Mouse (Mus musculus): ENCODE data around the gene Rhpn2.

Rhpn2 gene

DNA sequence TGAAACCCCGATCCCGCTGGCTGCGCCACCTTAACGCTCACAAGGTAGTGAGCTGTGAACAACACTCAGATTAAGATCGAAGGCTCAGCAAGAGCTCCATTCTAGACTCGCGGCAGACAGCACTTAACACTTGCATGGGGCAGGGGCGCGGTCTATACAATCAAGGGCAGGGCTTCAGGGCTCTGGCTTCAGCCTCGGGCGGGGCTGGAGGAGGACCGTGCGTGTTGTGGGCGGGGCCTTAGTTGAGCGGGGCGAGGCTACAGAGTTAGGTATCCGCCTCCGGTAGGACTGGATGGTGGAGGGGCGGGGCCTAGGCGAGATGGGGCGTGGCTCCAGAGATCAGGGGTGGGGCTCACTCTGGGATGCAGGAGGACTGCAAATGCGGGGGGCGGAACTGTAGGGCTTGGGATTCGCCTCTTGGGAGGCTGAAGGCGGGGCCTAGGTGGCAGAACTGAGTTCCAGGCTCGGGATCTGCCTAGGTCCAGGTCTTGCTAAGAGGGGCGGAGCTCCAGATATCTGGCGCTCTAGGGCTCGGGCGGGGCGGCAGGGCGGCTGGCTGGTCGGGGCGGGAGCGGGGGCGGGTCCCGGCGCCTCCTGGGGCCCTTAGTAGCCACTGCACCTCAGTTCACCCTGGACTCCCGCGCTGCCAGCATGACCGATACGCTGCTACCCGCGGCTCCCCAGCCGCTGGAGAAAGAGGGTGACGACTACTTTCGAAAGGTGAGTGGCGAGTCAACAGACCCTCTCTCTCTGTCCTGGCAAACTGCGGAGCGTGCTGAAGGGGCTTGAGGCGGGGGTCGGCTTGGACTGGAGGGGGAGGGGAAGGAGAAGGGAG lies at the start of gene Rhpn2:
Gene Rhpn2 (plus strand): TSS at position 479 of the 835 bp plus-strand sequence.
- no peak for TF ChIP-seq GATA4 (IDR thresholded peaks at IDR 0.05; ENCODE audit: insufficient replicate concordance, low read length)

DNA sequence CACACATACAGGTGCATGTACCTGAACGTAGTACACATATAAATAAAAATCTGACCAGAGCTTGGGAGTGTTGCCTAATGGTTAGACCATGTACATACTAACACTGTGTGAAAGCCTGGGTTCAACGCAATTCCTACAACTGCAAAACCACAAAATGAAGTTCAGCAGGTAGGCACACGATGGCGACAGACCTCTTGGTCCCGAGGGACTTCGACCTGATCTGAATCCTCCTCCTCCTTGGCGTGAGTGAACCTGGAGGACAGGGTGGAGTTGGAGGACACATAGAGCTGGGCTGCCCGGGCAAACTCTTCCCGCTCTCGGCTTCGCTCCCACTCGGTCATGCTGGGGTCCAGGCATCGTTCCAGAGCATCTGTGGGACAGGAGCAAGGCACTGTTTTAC lies 40.5 kb upstream of the Rhpn2 start:
- no peak for TF ChIP-seq GATA4 (IDR thresholded peaks at IDR 0.05; ENCODE audit: insufficient replicate concordance, low read length)

DNA sequence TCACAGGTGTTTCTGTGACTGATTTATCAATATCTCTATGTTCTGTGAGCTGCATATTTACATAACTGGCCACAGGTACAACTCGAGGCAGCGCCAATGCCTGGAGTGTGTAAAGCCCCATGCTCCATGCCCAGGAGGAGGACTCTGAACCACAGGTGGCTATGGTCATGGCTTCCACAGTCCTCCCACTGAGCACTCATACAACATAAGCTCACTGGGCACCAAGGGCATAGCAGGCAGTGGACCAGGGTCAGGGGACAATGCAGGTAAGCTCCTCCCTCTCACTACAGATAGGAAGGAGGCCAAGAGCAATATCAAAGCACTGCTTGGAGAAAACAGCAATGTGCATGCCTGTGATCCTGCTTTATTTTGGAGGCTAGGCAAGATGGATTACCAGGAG lies 38.3 kb upstream of the Rhpn2 start:
- no peak for TF ChIP-seq GATA4 (IDR thresholded peaks at IDR 0.05; ENCODE audit: insufficient replicate concordance, low read length)

DNA sequence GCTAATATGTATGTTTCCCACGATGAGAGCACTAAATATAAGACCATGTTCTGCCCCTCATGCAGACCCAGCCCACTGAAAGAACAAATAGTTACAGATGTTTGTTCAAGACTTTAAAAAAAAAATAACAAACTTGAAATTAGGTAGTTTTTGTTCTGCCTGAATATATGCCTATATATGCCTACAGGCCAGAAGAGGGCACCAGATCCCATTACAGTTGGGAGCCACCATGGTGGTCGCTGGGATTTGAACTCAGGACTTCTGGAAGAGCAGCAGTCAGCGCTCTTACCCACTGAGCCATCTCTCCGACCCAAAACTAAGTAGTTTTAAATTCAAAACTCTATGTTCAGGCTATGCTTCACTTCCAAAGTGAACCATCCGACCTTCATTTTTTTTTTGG lies 36.1 kb upstream of the Rhpn2 start:
- no peak for TF ChIP-seq GATA4 (IDR thresholded peaks at IDR 0.05; ENCODE audit: insufficient replicate concordance, low read length)

DNA sequence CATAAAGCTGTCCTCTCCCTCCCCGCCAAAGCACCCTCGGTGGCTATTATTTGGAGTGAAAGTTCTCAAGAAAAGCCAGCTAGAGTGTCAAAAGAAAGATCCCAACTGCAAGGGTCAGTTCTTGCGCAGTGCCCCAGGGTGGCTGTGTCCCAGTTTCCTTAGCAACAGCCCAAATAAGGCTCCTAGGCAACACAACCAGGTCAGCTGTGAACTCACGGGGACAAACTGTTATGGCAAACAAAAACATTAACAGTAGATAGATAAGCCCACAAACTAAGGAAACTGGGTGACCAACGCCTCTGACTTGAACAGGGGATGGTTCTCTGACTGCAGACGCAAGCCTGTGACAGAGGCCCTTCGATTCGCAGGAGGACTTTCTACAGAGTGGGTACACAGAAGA lies 34.3 kb upstream of the Rhpn2 start:
- peak; percentile 51; the same call in 1 of the 2 replicates for TF ChIP-seq GATA4 (IDR thresholded peaks at IDR 0.05; ENCODE audit: insufficient replicate concordance, low read length)

DNA sequence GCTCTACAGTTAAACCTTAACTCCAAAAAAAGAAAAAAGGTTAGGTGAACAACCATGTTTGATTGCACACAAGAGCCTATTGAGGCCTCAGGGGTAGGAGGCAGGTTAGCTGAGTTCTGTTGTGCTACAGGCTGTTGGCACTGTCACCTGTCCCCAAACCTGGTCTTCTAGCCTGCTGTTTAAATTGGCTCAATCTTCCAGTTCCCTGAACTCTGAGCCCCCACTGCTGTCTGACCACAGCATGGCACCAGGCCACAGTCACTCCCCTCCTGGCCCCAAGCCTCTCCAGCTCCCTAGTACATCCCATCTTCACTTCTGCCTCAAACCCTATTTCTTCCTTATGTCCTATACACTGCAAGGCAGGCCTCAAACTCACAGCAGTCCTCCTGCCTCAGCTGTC lies 33.2 kb upstream of the Rhpn2 start:
- TF ChIP-seq GATA4 (IDR thresholded peaks at IDR 0.05; ENCODE audit: insufficient replicate concordance, low read length) = no peak

DNA sequence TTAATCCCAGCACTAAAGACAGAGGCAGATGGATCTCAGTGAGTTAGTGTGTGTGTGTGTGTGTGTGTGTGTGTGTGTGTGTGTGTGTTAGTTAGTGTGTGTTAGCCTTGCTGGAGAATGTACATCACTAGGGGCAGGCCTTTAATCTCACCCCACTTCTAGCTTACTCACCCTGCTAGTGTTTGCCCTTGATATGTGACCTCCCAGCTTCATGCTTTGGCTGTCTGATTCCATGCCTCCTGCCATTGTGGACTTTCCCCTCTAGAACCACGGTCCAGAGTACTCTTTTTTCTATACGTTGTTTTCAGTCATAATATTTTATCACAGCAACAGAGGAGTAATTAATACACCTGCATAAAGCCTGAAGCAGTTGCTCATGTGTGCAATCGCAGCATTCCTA lies 22.8 kb upstream of the Rhpn2 start:
- no peak for TF ChIP-seq GATA4 (IDR thresholded peaks at IDR 0.05; ENCODE audit: insufficient replicate concordance, low read length)

DNA sequence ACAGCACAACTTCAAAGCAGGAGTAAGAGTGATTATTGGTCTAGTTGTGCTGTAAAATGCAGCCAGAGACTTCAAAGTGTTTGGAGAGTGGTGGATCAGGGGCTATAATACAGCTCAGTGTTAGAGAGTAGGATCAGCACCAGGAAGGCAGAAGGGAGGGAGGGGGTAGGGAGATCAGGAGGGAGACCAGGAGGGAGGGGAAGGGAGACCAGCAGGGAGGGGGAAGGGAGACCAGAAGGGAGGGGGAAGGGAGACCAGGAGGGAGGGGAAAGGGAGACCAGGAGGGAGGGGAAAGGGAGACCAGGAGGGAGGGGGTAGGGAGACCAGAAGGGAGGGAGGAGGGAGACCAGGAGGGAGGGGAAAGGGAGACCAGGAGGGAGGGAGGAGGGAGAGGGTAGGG lies 19.8 kb upstream of the Rhpn2 start:
- no peak for TF ChIP-seq GATA4 (IDR thresholded peaks at IDR 0.05; ENCODE audit: insufficient replicate concordance, low read length)

DNA sequence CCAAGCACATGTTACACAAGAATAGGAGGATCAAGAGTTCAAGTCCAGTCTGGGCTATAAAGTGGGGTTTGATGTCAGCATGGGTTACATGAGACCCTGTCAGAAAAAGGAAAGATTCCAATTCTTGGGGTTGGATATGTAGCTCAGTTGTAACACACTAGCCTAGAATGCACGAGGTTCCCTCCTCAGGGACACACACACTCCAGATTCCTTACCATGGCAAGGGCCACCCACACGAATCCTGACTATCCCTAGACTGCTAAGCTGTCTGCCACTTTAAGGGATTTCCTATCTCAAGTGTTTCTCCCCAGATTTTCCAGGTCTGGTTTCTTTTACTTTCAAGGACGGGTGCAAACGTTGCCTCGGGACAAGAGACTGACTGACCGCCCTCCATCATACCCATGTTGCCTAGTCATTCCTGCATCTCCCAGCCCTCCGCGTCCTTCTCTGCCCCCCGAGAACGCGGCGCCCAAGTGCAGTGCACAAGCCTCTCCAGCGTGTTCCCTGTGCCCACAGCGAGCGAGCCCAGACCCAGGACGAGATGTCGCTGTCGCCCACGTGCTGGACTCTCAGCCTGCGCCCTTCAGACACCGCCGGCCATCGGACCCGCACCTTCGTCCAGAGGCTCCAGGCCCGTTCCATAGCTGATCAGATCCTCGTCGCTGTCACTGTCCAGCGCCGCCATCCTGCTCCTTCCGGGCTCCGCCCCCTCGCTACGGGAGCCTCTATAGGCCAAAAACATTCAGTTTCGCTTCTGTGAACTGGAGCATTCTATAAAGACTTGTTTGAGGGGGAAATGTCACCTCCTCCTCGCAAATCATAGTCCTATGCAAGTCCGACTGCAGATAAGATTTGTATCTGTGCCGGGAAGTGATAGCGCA lies 16.0 kb upstream of the Rhpn2 start, which contains the start of gene Gpatch1:
Gene Gpatch1 (minus strand): TSS at position 712 of the 881 bp plus-strand sequence.
- no peak for TF ChIP-seq GATA4 (IDR thresholded peaks at IDR 0.05; ENCODE audit: insufficient replicate concordance, low read length)

DNA sequence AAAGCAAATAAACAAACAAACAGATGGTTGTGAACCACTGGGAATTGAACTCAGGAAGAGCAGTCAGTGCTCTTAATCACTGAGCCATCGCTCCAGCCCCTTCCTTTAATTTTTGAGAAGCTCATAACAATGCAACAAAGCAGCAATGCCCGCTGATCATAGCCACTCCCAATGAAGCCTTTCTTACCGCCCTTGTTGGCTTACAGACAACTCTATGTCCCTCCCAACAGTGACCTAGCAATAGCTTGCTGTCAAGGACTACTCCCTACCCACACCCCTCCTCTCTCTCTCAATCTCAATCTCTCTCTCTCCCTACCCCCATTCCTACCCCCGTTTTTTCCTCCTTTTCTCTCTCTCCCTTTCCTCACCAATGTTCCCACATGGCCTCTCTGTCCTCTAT lies 14.2 kb upstream of the Rhpn2 start:
- no peak for TF ChIP-seq GATA4 (IDR thresholded peaks at IDR 0.05; ENCODE audit: insufficient replicate concordance, low read length)

DNA sequence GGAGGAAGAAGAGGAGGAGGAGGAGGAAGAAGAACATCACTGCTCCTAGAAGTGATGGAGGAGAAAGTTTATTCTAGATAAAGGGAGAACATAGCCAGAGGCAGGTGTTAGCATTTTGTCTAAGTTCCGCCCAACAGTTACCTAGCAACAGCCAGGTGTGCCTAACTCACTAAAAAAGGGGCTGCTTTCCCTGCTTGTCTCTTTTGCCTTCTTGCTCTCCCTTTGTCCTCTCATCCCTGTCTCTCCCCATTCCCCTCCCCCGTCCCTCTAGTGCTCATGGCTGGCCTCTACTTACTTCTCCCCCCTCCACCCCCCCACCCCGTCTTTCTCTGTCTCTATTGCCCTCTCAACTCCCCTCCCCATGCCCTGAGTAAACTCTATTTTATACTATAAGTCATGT lies 11.8 kb upstream of the Rhpn2 start:
- no peak for TF ChIP-seq GATA4 (IDR thresholded peaks at IDR 0.05; ENCODE audit: insufficient replicate concordance, low read length)

DNA sequence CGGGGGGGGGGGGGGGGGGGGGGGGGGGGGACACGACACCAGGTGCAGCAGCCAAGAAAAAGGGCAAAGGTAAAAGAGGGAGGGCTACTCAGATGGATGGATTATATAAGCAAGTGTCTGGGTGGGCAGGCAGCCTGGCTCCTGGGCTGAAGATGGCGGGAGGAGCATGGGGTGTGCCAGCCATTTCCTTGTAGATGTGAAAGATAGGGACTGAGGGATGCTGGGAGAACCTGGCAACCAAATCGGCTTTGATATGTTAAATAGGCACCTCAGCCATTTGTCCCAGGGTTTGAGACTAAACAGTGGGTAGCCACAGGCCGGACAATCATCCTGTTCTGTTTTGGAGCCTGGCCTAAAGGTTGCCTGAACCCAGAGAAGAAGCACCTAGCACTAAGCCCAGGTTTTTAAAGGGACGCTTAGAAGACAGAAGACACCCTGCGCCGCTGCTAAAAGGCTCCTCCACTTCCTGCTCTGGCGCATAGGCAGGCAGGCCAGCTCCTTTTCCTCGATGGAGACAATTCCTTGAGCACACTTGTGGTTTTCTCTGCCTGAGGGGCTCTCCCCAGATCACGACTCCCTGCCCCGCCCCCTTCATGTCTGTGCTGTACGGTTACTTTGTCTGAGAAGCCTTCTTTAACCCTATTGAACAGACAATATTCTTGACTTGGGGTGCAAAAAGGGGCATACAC lies 11.1 kb upstream of the Rhpn2 start:
- TF ChIP-seq GATA4 (IDR thresholded peaks at IDR 0.05; ENCODE audit: insufficient replicate concordance, low read length) = no peak

DNA sequence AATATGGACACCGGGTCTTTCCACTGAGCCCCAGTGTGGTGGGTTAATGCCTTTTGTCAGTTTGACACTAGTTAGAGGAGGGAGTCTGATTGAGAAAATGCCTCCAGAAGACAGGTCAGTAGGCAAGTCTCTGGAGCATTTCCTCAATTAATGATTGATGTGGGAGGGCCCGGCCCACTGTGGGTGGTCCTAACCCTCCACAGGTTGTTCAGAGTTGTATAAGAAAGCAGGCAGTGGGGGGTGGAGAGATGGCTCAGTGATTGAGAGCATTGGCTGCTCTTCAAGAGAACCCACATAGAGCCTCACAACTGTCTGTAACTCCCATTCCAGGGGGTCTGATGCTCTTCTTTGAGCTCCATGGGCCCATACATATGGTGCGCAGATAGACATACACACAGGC lies 2.4 kb upstream of the Rhpn2 start:
- TF ChIP-seq GATA4 (IDR thresholded peaks at IDR 0.05; ENCODE audit: insufficient replicate concordance, low read length) = no peak

DNA sequence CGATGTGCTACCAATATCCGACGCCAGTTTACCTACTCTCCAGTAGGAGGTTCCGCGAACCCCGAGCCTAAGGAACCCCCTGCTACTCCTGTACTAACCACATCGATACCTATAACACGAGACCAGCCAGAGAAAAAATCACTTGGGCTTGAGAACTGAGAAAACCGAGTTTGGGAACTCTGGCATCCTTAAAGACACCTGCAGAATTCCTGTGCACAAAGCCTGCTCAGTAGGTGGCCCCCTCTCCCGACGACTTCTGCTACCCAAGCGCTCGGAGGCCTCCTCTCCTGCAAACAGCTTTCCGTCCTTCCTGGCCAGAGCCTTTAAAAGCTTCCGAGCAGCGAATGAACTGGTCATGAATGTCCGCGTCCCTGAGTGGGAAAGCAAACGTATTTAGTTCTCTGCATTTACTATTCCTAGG lies 729 bp upstream of the Rhpn2 start:
- TF ChIP-seq GATA4 (IDR thresholded peaks at IDR 0.05; ENCODE audit: insufficient replicate concordance, low read length) = no peak
